Mouse (Mus musculus) liver, postnatal 0 days (tissue): ENCODE measurements around the gene Cenpp. TPM values are rescaled to one million over a fixed set of nuclear protein-coding genes. Genes with fewer than 3 reads are reported as not detected.
A peak's percentile ranks its signal among the peaks of the same experiment; 100 is the strongest.

Source experiments
- ATAC-seq: fragments of 200-750 bp; cut with Nextera tagmentation; 2 replicates; pipeline ENCODE4 v1.8.0; 2017; ENCODE audit warnings: mild to moderate bottlenecking, moderate library complexity
- DNase-seq: peaks from one replicate; pipeline ENCODE4 v3.0.0-alpha.2; 2016
- H3K27ac ChIP-seq: fragments of 300-500 bp; sonication (generic); 2 replicates; pipeline ENCODE4 v1.5.1; 2014; ENCODE audit warnings: antibody characterized with exemption, moderate library complexity, mild to moderate bottlenecking, low read depth
- H3K27me3 ChIP-seq: fragments of 300-500 bp; sonication (generic); 2 replicates; pipeline ENCODE4 v1.6.1; 2014; ENCODE audit warnings: low read length, control low read depth, mixed read lengths; ENCODE audit not compliant: insufficient read depth
- H3K36me3 ChIP-seq: fragments of 300-500 bp; sonication (generic); replicated peaks from 2 replicates; pipeline ENCODE4 v1.6.1; 2014; ENCODE audit warnings: mild to moderate bottlenecking, control low read depth, low read length, moderate library complexity, mixed read lengths; ENCODE audit not compliant: insufficient read depth
- H3K4me1 ChIP-seq: fragments of 300-500 bp; sonication (generic); 2 replicates; pipeline ENCODE4 v1.6.1; 2014; ENCODE audit warnings: antibody characterized with exemption, mild to moderate bottlenecking, control low read depth; ENCODE audit not compliant: insufficient read depth
- H3K4me2 ChIP-seq: fragments of 300-500 bp; sonication (generic); 2 replicates; pipeline ENCODE4 v1.6.1; 2014; ENCODE audit warnings: low read depth, mild to moderate bottlenecking, low read length, moderate library complexity, mixed read lengths
- H3K4me3 ChIP-seq: fragments of 300-500 bp; sonication (generic); 2 replicates; pipeline ENCODE4 v1.5.1; 2014; ENCODE audit warnings: low read depth, low read length
- H3K9ac ChIP-seq: fragments of 300-500 bp; sonication (generic); replicated peaks from 2 replicates; pipeline ENCODE4 v1.6.1; 2014; ENCODE audit warnings: mild to moderate bottlenecking, moderate library complexity
- H3K9me3 ChIP-seq: fragments of 300-500 bp; sonication (generic); 2 replicates; pipeline ENCODE4 v1.6.1; 2016; ENCODE audit warnings: mild to moderate bottlenecking, control low read depth, low read length, mixed read lengths
- CTCF ChIP-seq: sonication (generic); IDR thresholded peaks from 2 replicates; pipeline ENCODE4 v1.5.1; 2016; ENCODE audit warnings: antibody characterized with exemption, low read depth
- EP300 ChIP-seq: IDR thresholded peaks from 2 replicates; pipeline ENCODE4 v1.6.1; 2016; ENCODE audit warnings: antibody characterized with exemption, low read depth, mild to moderate bottlenecking
- WGBS: fragments of 180-500 bp; shearing (Covaris S2); extraction: QIAGEN DNeasy Blood & Tissue Kit; methylation state at CpG from one replicate; pipeline ENCODE4 v1.1.7; 2014; ENCODE audit not compliant: insufficient replicate concordance; 5-methylcytosine and 5-hydroxymethylcytosine counted together
- polyA plus RNA-seq: library from polyadenylated mRNA; unstranded; fragments of >200 nt; fragmentation: Nextera tagmentation; extraction: Ambion mirVana; gene quantifications from 2 replicates; pipeline ENCODE4 v1.2.1, GENCODE M21; 2015

The Cenpp gene
- polyA plus RNA-seq, 1 experiment from 2014 or later: 13.7 TPM

GRCm38 (mm10) chr13:49653180-49653541 lies 576 bp upstream of the Cenpp start:
- WGBS: 0% methylated on average over 16 of the region's 16 CpGs

GRCm38 (mm10) chr13:49651781-49652351 lies 719 bp downstream of the Cenpp start:
- peaks cover 6% of the 10 kb centered on the region for H3K36me3 ChIP-seq
- ATAC-seq (no peak), DNase-seq (no peak)
- H3K27ac ChIP-seq: no peak overlapping the region
- H3K4me1 ChIP-seq: peaks cover 12% of the 10 kb centered on the region
- WGBS: 2% methylated on average over 4 of the region's 4 CpGs
- H3K9ac ChIP-seq: peak overlapping the region; percentile 76
- TF ChIP-seq EP300 (no peak), CTCF (no peak)
- H3K27me3 ChIP-seq: no peaks in the 10 kb centered on the region
- H3K9me3 ChIP-seq: no peaks in the 10 kb centered on the region
- peak overlapping the region; percentile 97 for H3K4me3 ChIP-seq
- H3K4me2 ChIP-seq: peak overlapping the region; percentile 98

More at GRCm38 (mm10) chr13:49653180-49653541, 576 bp upstream of the Cenpp start:
- Histone ChIP-seq H3K9ac (peak overlapping the region; percentile 72), H3K4me3 (peak overlapping the region; percentile 97), H3K4me1 (peaks cover 12% of the 10 kb centered on the region), H3K36me3 (peaks cover 12% of the 10 kb centered on the region), H3K9me3 (no peaks in the 10 kb centered on the region), H3K27me3 (no peaks in the 10 kb centered on the region), H3K27ac (peak overlapping the region; percentile 67), H3K4me2 (peak overlapping the region; percentile 95)
- no peak for TF ChIP-seq CTCF
- no peak; the same call in 1 of the 2 replicates for TF ChIP-seq EP300
- DNase-seq (no peak), ATAC-seq (peak; percentile 67)

GRCm38 (mm10) chr13:49651136-49651535 lies 1.4 kb downstream of the Cenpp start:
- Histone ChIP-seq H3K4me1 (peaks cover 12% of the 10 kb centered on the region), H3K27me3 (no peaks in the 10 kb centered on the region), H3K9me3 (no peaks in the 10 kb centered on the region), H3K4me3 (peak overlapping the region; percentile 97), H3K27ac (no peak overlapping the region), H3K4me2 (peak overlapping the region; percentile 98), H3K36me3 (peaks cover 5% of the 10 kb centered on the region), H3K9ac (no peak overlapping the region)
- ATAC-seq: no peak
- DNase-seq: no peak
- TF ChIP-seq CTCF: peak; percentile 26
- TF ChIP-seq EP300: no peak
- 39% methylated on average over 2 of the region's 2 CpGs for WGBS

- no peaks in the 10 kb centered on the region for H3K9me3 ChIP-seq
- H3K9ac ChIP-seq: no peak overlapping the region
- ATAC-seq (no peak), DNase-seq (no peak)
- no peak overlapping the region for H3K27ac ChIP-seq
- no peaks in the 10 kb centered on the region for H3K27me3 ChIP-seq
- TF ChIP-seq CTCF: no peak
- TF ChIP-seq EP300: no peak
- no peak overlapping the region for H3K4me3 ChIP-seq
- 86% methylated on average over 1 of the region's 1 CpGs for WGBS
- H3K36me3 ChIP-seq: no peaks in the 10 kb centered on the region
- H3K4me2 ChIP-seq: no peak overlapping the region
- no peaks in the 10 kb centered on the region for H3K4me1 ChIP-seq
Measured at GRCm38 (mm10) chr13:49646019-49646418, 6.6 kb downstream of the Cenpp start.

- Histone ChIP-seq H3K9ac (no peak overlapping the region), H3K4me3 (no peak overlapping the region), H3K4me2 (no peak overlapping the region), H3K4me1 (no peaks in the 10 kb centered on the region), H3K36me3 (no peaks in the 10 kb centered on the region), H3K9me3 (no peaks in the 10 kb centered on the region), H3K27me3 (no peaks in the 10 kb centered on the region), H3K27ac (no peak overlapping the region)
- WGBS: 74% methylated on average over 2 of the region's 2 CpGs
- DNase-seq (no peak), ATAC-seq (no peak)
- no peak for TF ChIP-seq EP300
- TF ChIP-seq CTCF: peak; percentile 57
Measured at GRCm38 (mm10) chr13:49644731-49645529, 7.7 kb downstream of the Cenpp start.

- Histone ChIP-seq H3K27ac (no peak overlapping the region), H3K9me3 (no peaks in the 10 kb centered on the region), H3K9ac (no peak overlapping the region), H3K4me2 (no peak overlapping the region), H3K4me1 (no peaks in the 10 kb centered on the region), H3K4me3 (no peak overlapping the region), H3K27me3 (no peaks in the 10 kb centered on the region), H3K36me3 (no peaks in the 10 kb centered on the region)
- DNase-seq (no peak), ATAC-seq (no peak)
- TF ChIP-seq CTCF (no peak), EP300 (no peak)
Measured at GRCm38 (mm10) chr13:49643669-49644362, 8.8 kb downstream of the Cenpp start.
